Mouse (Mus musculus) liver, embryonic 14.5 days (tissue): ENCODE measurements at regions not wholly inside any gene's neighbourhood (a gene's known extent, or its start where the extent isn't known, plus 50 kb on each side); places are given as distances from the start of the nearest gene placed in this dataset.

ENCODE experiments used
- ATAC-seq: fragments of 200-750 bp; cut with Nextera tagmentation; 2 replicates; pipeline ENCODE4 v1.8.0; 2017; ENCODE audit warnings: moderate number of reproducible peaks, mild to moderate bottlenecking, moderate library complexity; ENCODE audit not compliant: insufficient read depth
- DNase-seq, 3 experiments: peaks; one replicate each; pipeline ENCODE4 v3.0.0-alpha.2; 2012 to 2013; ENCODE audit warnings: low read depth in 3 of 3, low spot score in 3 of 3
- H3K27ac ChIP-seq: fragments of 300-500 bp; sonication (generic); 2 replicates; pipeline ENCODE4 v1.5.1; 2014; ENCODE audit warnings: moderate library complexity, mild to moderate bottlenecking, control low read depth, inconsistent platforms
- H3K27me3 ChIP-seq: fragments of 300-500 bp; sonication (generic); 2 replicates; pipeline ENCODE4 v1.6.1; 2014; ENCODE audit warnings: mild to moderate bottlenecking, low read length, moderate library complexity; ENCODE audit not compliant: control insufficient read depth, insufficient read depth
- H3K36me3 ChIP-seq: fragments of 300-500 bp; sonication (generic); replicated peaks from 2 replicates; pipeline ENCODE4 v1.6.1; 2014; ENCODE audit warnings: low read depth; ENCODE audit not compliant: control insufficient read depth, insufficient read depth
- H3K4me1 ChIP-seq, 2 experiments: fragments of 200-500 bp in 1 of 2; fragments of 300-500 bp in 1 of 2; sonication (generic) in 1 of 2; replicated peaks; 2 replicates each; pipeline ENCODE4 v1.6.1; 2012 to 2014; ENCODE audit warnings: antibody characterized with exemption in 1 of 2, inconsistent platforms in 1 of 2, low read length in 1 of 2; ENCODE audit not compliant: control insufficient read depth in 2 of 2, insufficient read depth in 2 of 2
- H3K4me2 ChIP-seq: fragments of 300-500 bp; sonication (generic); 2 replicates; pipeline ENCODE4 v1.6.1; 2014; ENCODE audit warnings: low read depth, mild to moderate bottlenecking, control low read depth, moderate library complexity
- H3K4me3 ChIP-seq, 2 experiments: fragments of 200-500 bp in 1 of 2; fragments of 300-500 bp in 1 of 2; sonication (generic) in 1 of 2; 2 replicates each; pipeline ENCODE4 v1.5.1; 2012 to 2014; ENCODE audit warnings: low read depth in 2 of 2, low read length in 2 of 2, mild to moderate bottlenecking in 2 of 2, control low read depth in 1 of 2, inconsistent platforms in 1 of 2, moderate library complexity in 1 of 2; ENCODE audit not compliant: insufficient read depth in 1 of 2
- H3K9ac ChIP-seq: fragments of 300-500 bp; sonication (generic); replicated peaks from 2 replicates; pipeline ENCODE4 v1.6.1; 2014; ENCODE audit warnings: mild to moderate bottlenecking, control low read depth, moderate library complexity
- H3K9me3 ChIP-seq: fragments of 300-500 bp; sonication (generic); 2 replicates; pipeline ENCODE4 v1.6.1; 2016; ENCODE audit warnings: low read length, mixed read lengths; ENCODE audit not compliant: control insufficient read depth
- CTCF ChIP-seq: IDR thresholded peaks from 2 replicates; pipeline ENCODE4 v1.5.1; 2016; ENCODE audit warnings: antibody characterized with exemption, low read depth, control low read depth
- EP300 ChIP-seq: IDR thresholded peaks from 2 replicates; pipeline ENCODE4 v1.6.1; 2016; ENCODE audit warnings: antibody characterized with exemption, low read depth
- WGBS: fragments of 180-500 bp; shearing (Covaris S2); extraction: QIAGEN DNeasy Blood & Tissue Kit; methylation state at CpG from one replicate; pipeline ENCODE4 v1.1.7; 2014; ENCODE audit not compliant: insufficient replicate concordance; 5-methylcytosine and 5-hydroxymethylcytosine counted together

- TF ChIP-seq CTCF (no peak), EP300 (no peak)
- Histone ChIP-seq H3K4me3 (no peak overlapping the region), H3K27me3 (no peaks in the 10 kb centered on the region), H3K4me1 (no peaks in the 10 kb centered on the region), H3K4me2 (no peak overlapping the region), H3K9ac (no peak overlapping the region), H3K36me3 (no peaks in the 10 kb centered on the region), H3K9me3 (no peaks in the 10 kb centered on the region), H3K27ac (no peak overlapping the region)
- DNase-seq (no peak), ATAC-seq (no peak)
- 50% methylated on average over 7 of the region's 7 CpGs for WGBS
Measured at GRCm38 (mm10) chr2:133455484-133456170, 96.3 kb upstream of the Bmp2 start.

GRCm38 (mm10) chr2:133456785-133457184 is 95.2 kb upstream of the Bmp2 start:
- no peak for TF ChIP-seq EP300
- TF ChIP-seq CTCF, result no peak
- H3K27ac ChIP-seq, result no peak overlapping the region
- 0 out of 4 replicates have a peak, but pooled peaks cover 0 to 1% of the 10 kb centered on the region in 2 experiments for H3K4me1 ChIP-seq
- no peak overlapping the region for H3K4me2 ChIP-seq
- no peaks in the 10 kb centered on the region for H3K36me3 ChIP-seq
- DNase-seq (no peak), ATAC-seq (no peak)
- H3K27me3 ChIP-seq, result no peaks in the 10 kb centered on the region
- H3K9me3 ChIP-seq, result no peaks in the 10 kb centered on the region
- H3K4me3 ChIP-seq, result no peak overlapping the region
- H3K9ac ChIP-seq, result no peak overlapping the region
- 43% methylated on average over 2 of the region's 2 CpGs for WGBS

GRCm38 (mm10) chr2:133458735-133459134 is 93.2 kb upstream of the Bmp2 start:
- H3K9ac ChIP-seq, result no peak overlapping the region
- 0 out of 4 replicates have a peak, but pooled peaks cover 0 to 1% of the 10 kb centered on the region in 2 experiments for H3K4me1 ChIP-seq
- H3K36me3 ChIP-seq, result no peaks in the 10 kb centered on the region
- DNase-seq, result no peak
- H3K4me2 ChIP-seq, result no peak overlapping the region
- no peaks in the 10 kb centered on the region for H3K27me3 ChIP-seq
- H3K4me3 ChIP-seq, result no peak overlapping the region
- TF ChIP-seq EP300 (no peak), CTCF (no peak)
- ATAC-seq, result no peak; the same call in 1 of the 2 replicates
- 12% methylated on average over 2 of the region's 2 CpGs for WGBS
- H3K9me3 ChIP-seq, result no peaks in the 10 kb centered on the region
- H3K27ac ChIP-seq, result no peak overlapping the region

- Histone ChIP-seq H3K9me3 (no peaks in the 10 kb centered on the region), H3K36me3 (no peaks in the 10 kb centered on the region), H3K4me2 (no peak overlapping the region), H3K4me1 (0 out of 4 replicates have a peak, but pooled peaks cover 0 to 1% of the 10 kb centered on the region in 2 experiments), H3K27ac (no peak overlapping the region), H3K27me3 (no peaks in the 10 kb centered on the region), H3K4me3 (no peak overlapping the region), H3K9ac (no peak overlapping the region)
- DNase-seq (no peak), ATAC-seq (no peak)
- no peak for TF ChIP-seq CTCF
- no peak for TF ChIP-seq EP300
- WGBS, result 54% methylated on average over 7 of the region's 7 CpGs
Measured at GRCm38 (mm10) chr2:133460814-133461213, 91.1 kb upstream of the Bmp2 start.

DNA sequence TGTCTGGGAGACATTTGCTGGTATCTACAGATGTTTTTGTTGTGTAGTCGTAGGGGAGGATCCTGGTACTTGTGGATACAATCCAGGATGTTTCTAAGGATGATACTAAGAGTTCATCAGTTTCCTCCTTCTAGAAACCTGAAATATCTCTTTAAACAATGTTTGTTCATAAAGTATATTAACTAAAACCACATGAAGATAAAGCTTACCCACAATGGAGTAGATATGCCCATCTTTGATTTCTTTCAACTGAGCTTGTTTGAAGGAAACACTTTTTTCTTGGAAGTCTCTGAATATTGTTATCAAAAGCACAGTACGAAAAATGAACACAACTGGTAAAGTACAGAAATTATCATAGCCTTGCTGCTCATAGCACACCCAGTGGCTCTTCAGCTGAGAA is 89.6 kb upstream of the Bmp2 start:
- no peaks in the 10 kb centered on the region for H3K9me3 ChIP-seq
- no peak overlapping the region for H3K27ac ChIP-seq
- TF ChIP-seq EP300 (no peak), CTCF (no peak)
- no peak overlapping the region for H3K9ac ChIP-seq
- no peak overlapping the region for H3K4me3 ChIP-seq
- ATAC-seq (no peak), DNase-seq (no peak)
- H3K4me2 ChIP-seq, result no peak overlapping the region
- H3K27me3 ChIP-seq, result no peaks in the 10 kb centered on the region
- 0 out of 4 replicates have a peak, but pooled peaks cover 0 to 1% of the 10 kb centered on the region in 2 experiments for H3K4me1 ChIP-seq
- WGBS, result 34% methylated on average over 2 of the region's 2 CpGs
- no peaks in the 10 kb centered on the region for H3K36me3 ChIP-seq
